Mouse (Mus musculus) pancreas, adult 10 weeks (tissue): ENCODE data around the gene Gm11239. TPM values are rescaled to one million over a fixed set of nuclear protein-coding genes. Genes with fewer than 3 reads are reported as not detected.

Source experiments
- polyA plus RNA-seq: library from polyadenylated mRNA; stranded (reverse); fragments of 350-450 nt; fragmentation: Illumina TruSeq; extraction: RNeasy Lipid Tissue Mini Kit (QIAGEN cat#74804); gene quantifications from one replicate; pipeline ENCODE4 v1.2.3, GENCODE M21; 2015; ENCODE audit warnings: low read depth, low replicate concordance; ENCODE audit not compliant: insufficient read depth

The Gm11239 gene
- not detected for polyA plus RNA-seq

GRCm38 (mm10) chr4:73668054-73668453, at the start of gene Gm11239:
Gm11239 (plus strand) TSS chr4:73668354.

DNA sequence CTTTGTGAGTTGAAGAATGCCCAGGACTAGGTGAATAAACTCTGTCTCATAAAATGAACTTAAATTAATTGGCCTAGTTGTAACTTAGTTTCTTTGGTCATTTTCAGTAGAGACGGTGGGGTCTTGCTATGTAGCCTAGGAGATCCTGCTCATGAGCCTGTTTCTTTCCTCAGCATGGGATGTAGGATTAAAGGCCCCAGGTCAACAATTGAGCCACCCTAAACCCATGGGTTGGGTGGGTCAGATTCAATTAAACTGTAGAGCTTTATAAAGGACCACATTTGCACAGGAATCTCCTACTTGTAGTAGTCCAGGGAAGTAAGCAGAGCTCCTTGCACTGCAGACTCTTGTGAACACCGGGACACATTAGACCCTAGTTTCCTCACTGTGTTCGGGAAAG, 45.5 kb upstream of the Gm11239 start, which contains the start of gene Gm11237:
TSS of gene Gm11237 (plus strand) at position 301 of the 400 bp plus-strand sequence.

GRCm38 (mm10) chr4:73637821-73638220, 30.3 kb upstream of the Gm11239 start, which contains the start of gene Gm11236:
Gm11236 (plus strand) TSS chr4:73638121.

DNA sequence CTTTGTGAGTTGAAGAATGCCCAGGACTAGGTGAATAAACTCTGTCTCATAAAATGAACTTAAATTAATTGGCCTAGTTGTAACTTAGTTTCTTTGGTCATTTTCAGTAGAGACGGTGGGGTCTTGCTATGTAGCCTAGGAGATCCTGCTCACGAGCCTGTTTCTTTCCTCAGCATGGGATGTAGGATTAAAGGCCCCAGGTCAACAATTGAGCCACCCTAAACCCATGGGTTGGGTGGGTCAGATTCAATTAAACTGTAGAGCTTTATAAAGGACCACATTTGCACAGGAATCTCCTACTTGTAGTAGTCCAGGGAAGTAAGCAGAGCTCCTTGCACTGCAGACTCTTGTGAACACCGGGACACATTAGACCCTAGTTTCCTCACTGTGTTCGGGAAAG, 15.1 kb downstream of the Gm11239 start, which contains the start of gene Gm428:
TSS of gene Gm428 (plus strand) at position 301 of the 400 bp plus-strand sequence.

Other genes starting within 250 kb of the Gm11239 start
- not detected for gene Gm11238, start 60.5 kb upstream of the Gm11239 start, polyA plus RNA-seq
- not detected for gene Gm11237, start 45.4 kb upstream of the Gm11239 start, polyA plus RNA-seq
- not detected for gene Gm11236, start 30.2 kb upstream of the Gm11239 start, polyA plus RNA-seq
- not detected for gene Gm428, start 15.2 kb downstream of the Gm11239 start, polyA plus RNA-seq
- 0.70 TPM for gene Rasef, start 122.6 kb downstream of the Gm11239 start, polyA plus RNA-seq
- gene Gm11758, start 207.9 kb downstream of the Gm11239 start, polyA plus RNA-seq: not detected
- not detected for gene Gm11757, start 222.8 kb downstream of the Gm11239 start, polyA plus RNA-seq
- not detected for gene Gm13871, start 237.6 kb downstream of the Gm11239 start, polyA plus RNA-seq